Mouse (Mus musculus): ENCODE data around the gene Lefty2. TPM values are rescaled to one million over a fixed set of nuclear protein-coding genes. Genes with fewer than 3 reads are reported as not detected.

Gene Lefty2
- total and polyA plus RNA-seq, 3 experiments: 0.08 TPM; not detected in 2

GRCm38 (mm10) chr1:180874615-180875014 lies 18.3 kb upstream of the Lefty2 start:
- WGBS: 80% methylated on average over 2 of the region's 2 CpGs
- no peak for DNase-seq
- no peak overlapping the region for H3K4me3 ChIP-seq
- no peaks in the 10 kb centered on the region for H3K4me1 ChIP-seq (ENCODE audit: control insufficient read depth, insufficient read depth, low read length)
- no peak overlapping the region for H3K27ac ChIP-seq
- H3K27me3 ChIP-seq (ENCODE audit: control insufficient read depth, insufficient read depth, low read length): no peaks in the 10 kb centered on the region
- H3K79me2 ChIP-seq (replicated peaks; ENCODE audit: control insufficient read depth, insufficient read depth, low read length): no peaks in the 10 kb centered on the region
- no peak overlapping the region for H3K9ac ChIP-seq (ENCODE audit: low read depth, low read length)
- intact Hi-C loops (cut with DNase I): loop anchor here (1.0 kb wide), 1 partner anchor 100 kb away; no protein-coding TSS in a partner anchor
- H3K36me3 ChIP-seq (ENCODE audit: control insufficient read depth, insufficient read depth, low read length): no peaks in the 10 kb centered on the region
- TF ChIP-seq CTCF (IDR thresholded peaks at IDR 0.05) (no peak), EP300 (IDR thresholded peaks at IDR 0.05; ENCODE audit: insufficient read depth, low read depth, low read length) (no peak), POLR2A (IDR thresholded peaks at IDR 0.05; ENCODE audit: insufficient read depth, low read depth, low read length) (no peak)

GRCm38 (mm10) chr1:180875126-180875525 lies 17.8 kb upstream of the Lefty2 start:
- no peak for DNase-seq
- H3K27ac ChIP-seq: no peak overlapping the region

GRCm38 (mm10) chr1:180877466-180877865 lies 15.4 kb upstream of the Lefty2 start:
- Histone ChIP-seq H3K4me3 (no peak overlapping the region), H3K79me2 (replicated peaks; ENCODE audit: control insufficient read depth, insufficient read depth, low read length) (no peaks in the 10 kb centered on the region), H3K36me3 (ENCODE audit: control insufficient read depth, insufficient read depth, low read length) (no peaks in the 10 kb centered on the region), H3K4me1 (ENCODE audit: control insufficient read depth, insufficient read depth, low read length) (no peaks in the 10 kb centered on the region), H3K9ac (ENCODE audit: low read depth, low read length) (no peak overlapping the region), H3K27ac (no peak overlapping the region), H3K27me3 (ENCODE audit: control insufficient read depth, insufficient read depth, low read length) (no peaks in the 10 kb centered on the region)
- TF ChIP-seq EP300 (IDR thresholded peaks at IDR 0.05; ENCODE audit: insufficient read depth, low read depth, low read length): no peak
- no peak for DNase-seq
- intact Hi-C loops (cut with DNase I): no loop called here
- 73% methylated on average over 4 of the region's 4 CpGs for WGBS

More at GRCm38 (mm10) chr1:180875126-180875525, 17.8 kb upstream of the Lefty2 start:
- Histone ChIP-seq H3K9ac (ENCODE audit: low read depth, low read length) (no peak overlapping the region), H3K36me3 (ENCODE audit: control insufficient read depth, insufficient read depth, low read length) (no peaks in the 10 kb centered on the region), H3K79me2 (replicated peaks; ENCODE audit: control insufficient read depth, insufficient read depth, low read length) (no peaks in the 10 kb centered on the region), H3K4me3 (no peak overlapping the region), H3K27me3 (ENCODE audit: control insufficient read depth, insufficient read depth, low read length) (no peaks in the 10 kb centered on the region), H3K4me1 (ENCODE audit: control insufficient read depth, insufficient read depth, low read length) (no peaks in the 10 kb centered on the region)
- WGBS: 90% methylated on average over 9 of the region's 9 CpGs
- intact Hi-C loops (cut with DNase I): no loop called here
- TF ChIP-seq CTCF (IDR thresholded peaks at IDR 0.05) (no peak), POLR2A (IDR thresholded peaks at IDR 0.05; ENCODE audit: insufficient read depth, low read depth, low read length) (no peak), EP300 (IDR thresholded peaks at IDR 0.05; ENCODE audit: insufficient read depth, low read depth, low read length) (no peak)

DNA sequence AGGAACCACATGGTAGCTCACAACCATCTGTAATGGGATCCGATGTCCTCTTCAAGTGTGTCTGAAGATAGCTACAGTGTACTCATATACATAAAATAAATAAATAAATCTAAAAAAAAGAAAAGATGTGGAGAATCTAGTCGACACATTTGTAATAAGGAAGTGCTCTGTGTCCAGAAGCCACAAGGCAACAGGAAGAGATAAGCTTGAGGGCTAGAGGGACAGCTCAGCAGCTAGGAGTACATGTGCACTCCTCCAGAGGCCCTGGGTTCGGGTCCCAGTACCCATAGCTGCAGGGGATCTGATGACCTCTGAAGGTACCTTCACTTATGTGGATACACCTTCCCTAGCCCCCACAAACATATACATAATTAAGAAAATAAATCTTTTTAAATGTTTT lies 11.1 kb upstream of the Lefty2 start:
- Histone ChIP-seq H3K79me2 (replicated peaks; ENCODE audit: control insufficient read depth, insufficient read depth, low read length) (no peaks in the 10 kb centered on the region), H3K36me3 (ENCODE audit: control insufficient read depth, insufficient read depth, low read length) (no peaks in the 10 kb centered on the region), H3K4me3 (no peak overlapping the region), H3K9ac (ENCODE audit: low read depth, low read length) (no peak overlapping the region), H3K27me3 (ENCODE audit: control insufficient read depth, insufficient read depth, low read length) (no peaks in the 10 kb centered on the region), H3K4me1 (ENCODE audit: control insufficient read depth, insufficient read depth, low read length) (no peaks in the 10 kb centered on the region), H3K27ac (no peak overlapping the region)
- DNase-seq: no peak
- WGBS: 50% methylated on average over 3 of the region's 3 CpGs
- TF ChIP-seq EP300 (IDR thresholded peaks at IDR 0.05; ENCODE audit: insufficient read depth, low read depth, low read length) (no peak), CTCF (IDR thresholded peaks at IDR 0.05) (no peak), POLR2A (IDR thresholded peaks at IDR 0.05; ENCODE audit: insufficient read depth, low read depth, low read length) (no peak)
- intact Hi-C loops (cut with DNase I): no loop called here

DNA sequence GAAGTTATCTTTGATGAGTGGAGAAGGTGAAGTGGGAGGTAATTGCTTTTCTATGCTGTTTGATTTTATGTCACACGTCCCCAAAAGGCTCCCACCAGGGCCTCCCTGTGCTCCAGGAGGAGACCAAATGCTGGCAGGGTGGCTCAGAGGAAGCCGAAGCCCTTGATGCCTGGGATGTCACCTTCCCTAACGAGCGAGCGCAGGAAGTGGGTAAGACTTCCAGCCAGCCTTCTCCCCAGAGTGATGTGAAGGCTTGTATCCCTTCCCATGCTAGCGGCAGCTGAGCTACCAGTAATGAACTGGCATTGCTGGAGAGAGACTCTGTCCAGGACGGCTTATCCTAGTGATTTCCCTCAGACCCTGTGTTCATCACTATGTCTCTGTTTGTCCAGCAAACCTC lies 9.2 kb upstream of the Lefty2 start:
- no peak overlapping the region for H3K4me3 ChIP-seq
- DNase-seq: no peak
- H3K4me1 ChIP-seq (ENCODE audit: control insufficient read depth, insufficient read depth, low read length): peaks cover 4% of the 10 kb centered on the region; the same call in 1 of the 2 replicates
- TF ChIP-seq POLR2A (IDR thresholded peaks at IDR 0.05; ENCODE audit: insufficient read depth, low read depth, low read length): no peak
- TF ChIP-seq EP300 (IDR thresholded peaks at IDR 0.05; ENCODE audit: insufficient read depth, low read depth, low read length): no peak
- TF ChIP-seq CTCF (IDR thresholded peaks at IDR 0.05): no peak
- no peaks in the 10 kb centered on the region for H3K27me3 ChIP-seq (ENCODE audit: control insufficient read depth, insufficient read depth, low read length)
- H3K79me2 ChIP-seq (replicated peaks; ENCODE audit: control insufficient read depth, insufficient read depth, low read length): no peaks in the 10 kb centered on the region
- H3K27ac ChIP-seq: no peak overlapping the region
- H3K36me3 ChIP-seq (ENCODE audit: control insufficient read depth, insufficient read depth, low read length): no peaks in the 10 kb centered on the region
- H3K9ac ChIP-seq (ENCODE audit: low read depth, low read length): no peak overlapping the region
- WGBS: 41% methylated on average over 7 of the region's 7 CpGs
- intact Hi-C loops (cut with DNase I): no loop called here

DNA sequence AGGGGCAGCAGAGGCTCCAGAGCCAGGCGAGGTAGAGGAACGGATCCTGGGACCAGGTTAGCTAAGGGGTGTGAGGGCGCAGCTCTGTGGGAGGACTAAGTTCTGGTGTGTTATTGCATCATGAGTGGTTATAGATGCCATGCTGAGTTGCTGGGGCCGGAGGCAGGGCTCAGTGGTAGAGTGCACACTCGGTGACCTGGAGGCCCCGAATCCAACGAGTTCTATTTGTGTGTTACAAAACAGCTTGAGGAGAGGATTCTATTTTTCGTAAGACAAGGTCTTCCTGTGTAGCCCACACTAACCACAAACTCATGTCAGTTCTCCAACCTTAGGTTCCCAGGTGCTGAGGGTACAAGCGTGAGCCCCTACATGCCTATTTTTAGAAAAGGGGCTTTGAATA lies 8.4 kb upstream of the Lefty2 start:
- H3K27me3 ChIP-seq (ENCODE audit: control insufficient read depth, insufficient read depth, low read length): no peaks in the 10 kb centered on the region
- H3K27ac ChIP-seq: no peak overlapping the region
- H3K79me2 ChIP-seq (replicated peaks; ENCODE audit: control insufficient read depth, insufficient read depth, low read length): no peaks in the 10 kb centered on the region
- 73% methylated on average over 9 of the region's 9 CpGs for WGBS
- no peak overlapping the region for H3K4me3 ChIP-seq
- DNase-seq: no peak
- intact Hi-C loops (cut with DNase I): no loop called here
- H3K36me3 ChIP-seq (ENCODE audit: control insufficient read depth, insufficient read depth, low read length): no peaks in the 10 kb centered on the region
- H3K9ac ChIP-seq (ENCODE audit: low read depth, low read length): no peak overlapping the region
- H3K4me1 ChIP-seq (ENCODE audit: control insufficient read depth, insufficient read depth, low read length): peaks cover 6% of the 10 kb centered on the region
- TF ChIP-seq CTCF (IDR thresholded peaks at IDR 0.05) (no peak), POLR2A (IDR thresholded peaks at IDR 0.05; ENCODE audit: insufficient read depth, low read depth, low read length) (no peak), EP300 (IDR thresholded peaks at IDR 0.05; ENCODE audit: insufficient read depth, low read depth, low read length) (no peak)

All from heart, adult 2 months (tissue).